Mouse (Mus musculus): ENCODE results near the gene Nectin4.

GRCm38 (mm10) chr1:171402991-171403390 lies 33.1 kb downstream of the Nectin4 start:
- TF ChIP-seq CTCF (IDR thresholded peaks at IDR 0.05; ENCODE audit: extremely low read depth, insufficient read length, insufficient replicate concordance, low read depth, low read length) (no peak), POLR2A (IDR thresholded peaks at IDR 0.05; ENCODE audit: low read depth, low read length) (no peak)
